Mouse (Mus musculus) frontal cortex, adult 2 months (tissue): ENCODE measurements around the gene Gm20388. TPM values are rescaled to one million over a fixed set of nuclear protein-coding genes. Genes with fewer than 3 reads are reported as not detected.
A peak's percentile ranks its signal among the peaks of the same experiment; 100 is the strongest.

Experiments
- DNase-seq, 2 experiments: peaks; one replicate each; pipeline ENCODE4 v3.0.0; 2022; ENCODE audit warnings: low spot score in 1 of 2; ENCODE audit errors: extremely low spot score in 1 of 2
- polyA plus RNA-seq: library from polyadenylated mRNA; depleted of rRNA; stranded (reverse); fragments of >200 nt; gene quantifications from 2 replicates; pipeline ENCODE4 v1.2.3, GENCODE M21; 2012

Gm20388 gene
- polyA plus RNA-seq, 1 experiment: 22.2 TPM

GRCm38 (mm10) chr8:120273430-120273829 lies 362.8 kb downstream of the Gm20388 start:
- no peak for DNase-seq

DNA sequence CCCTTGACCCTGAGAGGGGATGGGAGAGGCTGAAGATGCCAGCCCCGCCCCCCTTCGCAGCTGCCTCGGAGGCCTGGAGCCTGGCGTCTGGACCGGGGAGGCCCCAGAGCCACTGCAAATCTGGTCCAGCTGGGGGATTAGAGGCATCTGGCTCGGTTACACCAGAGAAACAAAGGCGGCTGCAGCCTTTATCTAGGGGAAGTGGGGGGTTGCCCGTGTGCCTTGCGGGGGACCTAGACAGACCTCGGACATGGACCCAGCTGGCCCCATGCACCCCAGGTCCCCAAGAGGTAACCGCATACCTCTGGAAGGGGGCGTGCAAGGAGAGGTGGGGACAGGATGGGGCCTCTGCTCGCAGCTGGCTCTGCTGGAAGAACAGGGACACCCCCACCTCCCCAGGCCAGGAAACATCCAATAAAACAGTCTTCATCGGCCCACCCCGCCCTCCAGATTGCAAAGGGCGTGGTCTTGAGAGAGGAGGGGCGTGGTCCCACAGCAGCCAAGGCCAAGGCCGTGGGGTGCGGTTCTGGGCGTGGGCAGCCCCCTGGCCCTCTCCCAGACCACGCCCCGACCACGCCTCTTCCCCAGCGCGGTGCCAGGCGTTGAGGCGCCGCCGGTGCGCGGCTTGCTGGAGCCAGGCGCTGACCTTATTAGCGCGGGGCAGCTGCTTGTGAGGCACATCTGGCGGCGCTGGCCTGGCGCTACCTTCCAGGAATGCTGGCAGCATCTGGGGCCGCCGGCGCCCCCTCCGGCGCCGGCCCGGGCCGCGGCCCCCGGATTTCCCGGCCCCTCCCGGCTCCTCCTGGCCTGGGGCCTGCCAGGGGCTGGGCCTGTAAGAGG lies 365.6 kb downstream of the Gm20388 start:
- DNase-seq: no peak

DNA sequence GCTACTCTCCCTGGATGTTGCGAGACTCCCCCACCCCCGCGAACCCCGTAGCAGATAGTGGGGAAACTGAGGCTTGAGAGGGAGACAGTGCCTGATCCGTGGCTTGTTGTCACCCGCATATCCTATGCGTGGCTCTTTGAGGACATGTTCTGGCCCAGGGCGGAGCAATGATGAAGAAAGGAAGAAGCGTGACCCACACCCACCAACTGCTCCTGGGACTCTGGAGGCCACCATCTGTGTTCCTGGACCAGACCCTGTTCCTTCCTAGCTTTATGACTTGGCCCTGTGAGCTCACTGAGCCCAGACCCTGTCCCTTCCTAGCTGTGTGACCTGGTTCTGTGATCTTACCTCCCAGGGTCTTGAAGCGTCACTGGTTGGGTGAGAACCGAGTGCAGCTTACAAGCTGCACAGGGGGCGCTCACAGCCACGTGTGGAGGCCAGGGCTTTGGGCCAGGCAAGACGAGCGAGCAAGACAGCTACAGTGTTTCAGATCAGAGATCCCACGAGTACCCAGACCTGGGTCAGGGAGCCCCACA lies 366.3 kb downstream of the Gm20388 start:
- no peak for DNase-seq

DNA sequence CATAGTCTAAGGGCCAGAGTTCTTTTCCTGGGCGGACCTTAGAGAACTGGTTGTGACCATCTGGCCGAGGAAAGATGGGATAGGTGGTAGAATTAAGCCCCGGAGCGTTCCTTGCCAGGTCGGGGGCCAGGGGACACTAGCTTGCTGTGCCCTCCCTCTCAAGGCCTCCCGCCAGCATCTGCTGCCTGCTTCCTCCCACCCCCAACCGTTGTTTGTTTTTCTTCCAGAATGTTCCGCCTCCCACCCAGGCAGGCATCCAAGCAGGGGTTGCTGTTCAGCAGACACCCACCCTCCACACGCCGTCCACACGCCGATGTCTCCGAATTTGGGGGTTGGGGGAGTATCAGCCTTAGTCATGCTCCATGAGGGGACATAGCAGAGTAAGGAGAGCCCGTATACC lies 367.4 kb downstream of the Gm20388 start:
- DNase-seq: no peak

DNA sequence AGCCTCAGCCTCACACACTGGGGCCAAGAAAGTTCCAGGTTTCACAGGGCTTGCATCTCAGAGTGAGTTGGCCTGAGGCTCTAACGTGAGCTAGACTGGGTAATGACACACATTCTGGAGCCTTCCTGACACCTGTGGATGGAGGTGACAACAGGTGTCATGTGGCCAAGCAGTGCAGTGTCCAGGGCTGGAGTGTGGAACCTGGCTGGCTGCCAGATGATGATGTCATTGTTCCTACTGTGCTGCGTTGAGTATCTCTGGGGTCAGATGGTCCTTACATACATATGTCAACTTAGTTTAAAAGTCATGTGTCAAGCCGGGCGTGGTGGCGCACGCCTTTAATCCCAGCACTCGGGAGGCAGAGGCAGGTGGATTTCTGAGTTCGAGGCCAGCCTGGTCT lies 368.8 kb downstream of the Gm20388 start:
- no peak for DNase-seq

- peak; percentile 71 to 94 for DNase-seq
Observed at GRCm38 (mm10) chr8:120281487-120281886, 370.8 kb downstream of the Gm20388 start.

- DNase-seq: no peak
Observed at GRCm38 (mm10) chr8:120282465-120282864, 371.8 kb downstream of the Gm20388 start.

DNA sequence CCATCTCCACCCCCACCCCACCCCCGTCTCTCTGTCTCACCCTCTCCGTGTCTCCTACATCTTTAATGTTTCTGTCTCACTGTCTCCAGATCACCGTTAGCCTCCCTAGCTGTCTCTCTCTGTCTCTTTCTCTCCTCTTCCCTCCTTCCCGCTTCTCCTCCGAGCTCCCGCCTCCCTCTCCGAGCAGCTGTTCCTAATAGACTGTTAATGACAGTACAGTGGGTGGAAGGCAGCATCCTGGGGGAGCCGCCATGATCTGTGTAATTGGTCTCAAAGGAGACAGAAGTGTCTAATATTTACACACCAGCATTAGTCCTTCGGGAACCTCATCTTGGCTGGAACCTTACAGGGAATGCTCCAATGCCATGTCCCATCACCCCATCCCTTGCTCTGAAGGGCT lies 373.6 kb downstream of the Gm20388 start:
- DNase-seq: no peak

- DNase-seq: no peak
Observed at GRCm38 (mm10) chr8:120285033-120285432, 374.4 kb downstream of the Gm20388 start.

DNA sequence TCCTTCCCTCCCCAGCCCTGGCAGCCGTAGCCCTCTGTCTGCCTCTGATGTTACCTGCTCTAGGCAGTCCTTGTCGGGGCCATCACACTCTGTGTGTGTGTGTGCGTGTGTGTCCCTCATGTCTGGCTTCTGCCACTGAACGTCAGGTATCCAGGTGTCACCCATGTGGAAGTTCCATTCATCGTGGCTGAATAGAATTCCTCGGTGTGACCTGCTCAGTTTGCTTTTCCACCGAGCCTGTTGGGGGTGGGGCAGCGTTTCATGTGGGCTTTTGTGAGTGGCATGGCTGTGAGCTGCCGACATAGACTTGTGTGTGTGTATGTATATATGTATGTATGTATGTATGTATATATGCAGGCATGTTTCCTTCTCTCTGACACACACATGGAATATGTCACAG lies 375.2 kb downstream of the Gm20388 start:
- DNase-seq: no peak

GRCm38 (mm10) chr8:120288122-120288908 lies 377.7 kb downstream of the Gm20388 start:
- DNase-seq: peak in 1 of 2 experiments; percentile 77

DNA sequence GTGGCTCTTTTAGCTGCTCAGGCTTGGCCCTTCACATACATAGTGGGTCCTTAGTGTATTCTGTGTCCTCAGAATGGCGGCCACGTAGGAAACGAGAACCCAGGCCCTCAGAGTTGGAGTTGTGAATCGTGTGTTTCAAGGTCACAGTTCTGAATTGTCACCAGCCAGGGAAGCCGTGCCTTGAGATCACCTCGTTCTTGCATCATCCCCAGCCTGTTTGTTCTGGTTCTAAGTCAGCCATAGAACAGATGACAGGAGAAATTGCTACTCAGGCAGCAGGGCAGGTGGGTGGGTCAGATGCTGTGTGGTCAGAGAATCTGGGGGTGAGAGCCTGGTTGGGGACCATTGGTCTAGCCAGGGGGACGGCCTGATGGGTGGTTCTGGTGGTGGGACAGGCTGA lies 378.6 kb downstream of the Gm20388 start:
- no peak for DNase-seq

DNA sequence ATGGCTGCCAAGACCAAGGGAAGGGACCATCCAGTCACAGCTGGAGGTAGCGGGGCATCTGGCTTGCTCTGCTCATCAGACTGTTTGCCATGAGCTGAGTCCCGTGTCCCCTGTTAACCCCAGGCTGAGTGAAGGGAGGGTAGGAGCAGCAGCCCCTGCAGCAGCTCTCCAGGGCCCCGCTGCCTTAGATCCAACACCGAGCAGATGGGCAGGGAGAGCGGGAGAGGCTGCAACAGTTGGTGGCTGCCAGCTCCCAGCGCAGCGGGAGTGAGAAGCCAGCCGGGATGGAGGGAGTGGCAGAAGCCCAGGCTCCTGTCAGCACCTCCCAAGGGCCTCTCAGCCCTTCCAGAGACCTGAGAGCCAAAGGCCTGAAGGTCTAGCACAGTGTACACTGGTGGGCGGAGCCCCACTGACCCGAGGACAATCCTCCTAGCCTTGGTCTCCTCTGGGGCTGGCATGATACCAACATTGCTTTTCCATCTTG lies 379.1 kb downstream of the Gm20388 start:
- peak in 1 of 2 experiments; percentile 69 for DNase-seq

DNA sequence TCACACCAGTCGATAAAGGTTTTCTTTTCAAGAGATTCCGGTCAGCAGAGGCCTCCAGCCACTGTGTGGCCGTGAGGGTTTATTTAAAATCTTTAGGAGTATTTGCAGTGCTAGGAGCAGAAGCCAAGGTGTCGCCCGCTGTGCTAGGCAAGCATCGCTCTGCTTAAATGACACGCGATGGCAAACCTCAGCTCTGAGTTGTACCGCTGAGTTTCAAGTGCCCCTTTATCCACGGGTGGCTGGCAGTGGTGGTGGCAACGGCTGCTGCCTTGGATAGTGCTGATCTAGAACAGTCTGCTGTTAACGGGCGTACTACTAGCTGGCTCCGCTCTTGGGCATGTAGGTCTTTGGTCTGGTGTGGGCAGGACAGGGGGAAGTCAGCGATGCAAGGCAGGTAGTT lies 380.0 kb downstream of the Gm20388 start:
- DNase-seq: no peak

DNA sequence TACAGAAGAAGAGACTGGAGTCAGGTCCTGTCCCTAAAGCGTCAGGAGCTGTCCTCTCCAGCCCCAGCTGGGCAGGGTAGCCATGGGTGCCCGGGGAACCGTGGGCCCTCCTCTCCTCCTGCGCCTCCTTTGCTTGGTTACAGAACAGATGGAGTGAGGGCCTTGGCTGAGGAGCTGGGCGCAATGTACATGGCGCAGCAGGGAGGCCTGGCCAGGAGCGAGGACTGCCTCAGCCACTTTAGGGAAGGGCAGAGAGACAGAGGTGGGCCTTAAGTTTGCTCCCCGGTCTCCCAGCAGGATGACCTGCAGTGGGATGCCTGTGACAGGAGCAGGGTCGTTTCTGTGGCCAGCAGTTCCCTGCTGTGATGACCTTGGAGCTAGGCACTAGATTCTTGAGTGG lies 381.0 kb downstream of the Gm20388 start:
- DNase-seq: no peak

GRCm38 (mm10) chr8:120292316-120293107 lies 381.9 kb downstream of the Gm20388 start:
- peak; percentile 75 to 85 for DNase-seq

GRCm38 (mm10) chr8:120293421-120294357 lies 383.0 kb downstream of the Gm20388 start:
- no peak for DNase-seq

DNA sequence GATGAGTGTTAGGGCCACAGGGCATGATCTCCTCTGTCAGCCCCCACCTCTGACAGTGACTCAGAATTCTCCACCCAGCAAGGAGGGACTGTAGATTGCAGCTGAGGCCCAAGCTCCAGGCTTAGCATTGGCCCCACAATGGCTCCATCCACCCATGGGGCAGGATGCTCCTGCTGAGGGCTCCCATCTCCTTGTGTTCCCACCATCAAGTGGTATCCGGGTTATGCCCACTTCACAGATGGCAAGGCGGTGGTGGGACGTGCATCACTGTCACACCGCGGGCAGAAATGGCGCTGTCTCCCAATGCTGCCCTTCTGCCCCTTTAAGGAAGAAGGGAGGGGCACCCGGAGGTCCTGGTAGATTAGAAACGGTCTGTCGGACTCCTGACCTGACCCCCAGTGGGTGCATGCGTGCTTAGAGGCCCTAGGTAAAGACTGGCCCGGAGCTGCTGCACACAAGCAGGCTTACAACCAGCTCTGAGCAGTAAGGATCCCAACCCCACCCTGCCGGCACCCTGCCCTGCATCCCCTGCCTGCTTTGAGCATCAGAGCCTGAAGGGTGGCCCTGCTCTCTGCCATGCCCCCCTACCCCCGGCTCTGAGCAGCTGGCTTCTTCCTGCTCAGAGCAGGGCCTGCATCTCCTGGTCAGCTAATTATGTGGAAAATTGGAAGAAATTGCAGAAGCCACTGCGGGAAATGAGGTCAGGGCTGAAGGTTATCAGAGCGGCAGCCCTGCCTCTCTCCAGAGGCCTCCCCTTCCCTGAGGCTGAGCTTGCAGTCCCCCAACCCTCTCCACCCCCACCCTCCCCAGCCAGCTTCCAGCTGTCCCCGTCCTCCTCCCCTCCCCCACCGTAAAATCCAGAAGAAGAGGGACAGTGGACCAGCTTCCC lies 384.6 kb downstream of the Gm20388 start:
- no peak for DNase-seq
